Mouse (Mus musculus) retina, adult 2 months (tissue): ENCODE data around the gene Atad5.
A peak's percentile ranks its signal among the peaks of the same experiment; 100 is the strongest.
"Not testable (repeated sequence)": the region's sequence is repeated elsewhere in the genome, so short reads cannot be mapped to it uniquely, and the experiment has no call there.

Experiments used
- DNase-seq: peaks from one replicate; pipeline ENCODE4 v3.0.0-alpha.2; 2012; ENCODE audit warnings: low read depth, low spot score

Atad5 gene

DNA sequence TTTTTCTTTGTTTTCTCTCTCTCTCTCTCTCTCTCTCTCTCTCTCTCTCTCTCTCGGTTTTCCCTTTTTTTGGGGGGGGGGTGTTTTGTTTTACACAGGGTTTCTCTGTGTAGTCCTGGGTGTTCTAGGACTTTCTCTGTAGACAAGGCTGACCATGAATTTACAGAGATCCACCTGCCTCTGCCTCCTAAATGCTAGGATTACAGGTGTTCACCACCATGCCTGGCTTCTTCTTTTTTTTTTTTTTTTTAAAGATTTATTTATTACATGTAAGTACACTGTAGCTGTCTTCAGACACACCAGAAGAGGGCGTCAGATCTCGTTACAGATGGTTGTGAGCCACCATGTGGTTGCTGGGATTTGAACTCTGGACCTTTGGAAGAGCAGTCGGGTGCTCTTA lies 59.8 kb downstream of the Atad5 start:
- DNase-seq, result not testable (repeated sequence)

DNA sequence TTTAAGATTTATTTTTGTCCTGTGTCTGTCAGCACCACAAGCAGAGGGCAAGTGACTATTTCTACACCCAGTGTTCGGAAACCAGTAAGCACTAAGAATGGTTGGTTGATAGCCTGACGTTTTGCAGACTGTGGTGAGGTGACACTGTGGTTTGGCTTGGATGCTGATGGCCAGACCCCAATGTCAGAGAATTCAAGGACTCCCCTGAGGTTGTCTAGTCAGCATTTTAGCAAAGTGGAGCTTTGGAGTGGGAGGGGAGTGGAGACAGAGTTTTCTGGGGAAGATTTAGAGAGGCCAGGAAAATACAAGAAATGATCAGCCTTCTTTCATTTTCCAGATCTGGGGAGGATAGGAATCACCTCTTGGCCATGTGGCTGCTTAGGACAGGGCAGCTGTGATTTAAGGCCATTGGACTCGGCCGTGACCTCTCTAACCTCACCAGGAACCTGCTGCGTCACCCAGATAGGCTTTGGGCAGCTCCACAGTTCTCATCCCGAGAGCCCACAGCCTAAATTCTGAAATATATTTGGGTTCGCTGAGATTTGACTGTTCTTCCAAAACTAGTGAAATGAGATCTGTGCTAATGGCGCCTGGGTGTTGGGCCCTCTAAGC lies 60.3 kb downstream of the Atad5 start:
- no peak for DNase-seq

DNA sequence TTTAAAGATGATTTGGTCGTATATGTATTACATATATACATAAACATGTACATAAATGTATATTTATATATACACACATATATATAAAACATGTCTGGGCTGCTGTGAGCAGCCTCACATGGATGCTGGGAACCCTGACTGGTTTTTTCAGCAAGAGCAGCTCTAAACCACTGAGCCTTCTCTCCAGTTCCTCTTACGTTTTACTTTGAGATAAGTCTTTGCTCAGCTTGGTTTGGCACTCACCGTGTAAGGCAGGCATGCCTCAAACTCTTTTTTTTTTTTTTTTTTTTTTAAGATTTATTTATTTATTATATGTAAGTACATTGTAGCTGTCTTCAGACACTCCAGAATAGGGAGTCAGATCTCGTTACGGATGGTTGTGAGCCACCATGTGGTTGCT lies 61.4 kb downstream of the Atad5 start:
- no peak for DNase-seq

DNA sequence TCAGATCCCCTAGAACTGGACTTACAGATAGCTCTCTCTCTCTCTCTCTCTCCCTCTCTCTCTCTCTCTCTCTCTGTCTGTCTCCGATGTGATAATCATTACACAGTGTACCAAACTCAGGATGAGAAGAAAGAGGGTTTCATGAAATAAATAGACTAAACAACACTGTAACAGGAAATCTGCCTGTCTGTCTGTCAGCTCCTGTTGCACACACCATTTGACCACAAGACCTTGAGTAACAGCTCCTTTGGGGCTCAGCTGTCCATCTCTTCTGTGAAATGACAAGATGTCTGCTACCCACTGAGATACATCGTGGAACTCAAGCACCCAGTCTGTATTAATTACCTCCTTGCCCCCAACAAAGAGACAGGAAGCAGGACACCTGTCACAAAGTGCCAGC lies 62.3 kb downstream of the Atad5 start:
- no peak for DNase-seq

DNA sequence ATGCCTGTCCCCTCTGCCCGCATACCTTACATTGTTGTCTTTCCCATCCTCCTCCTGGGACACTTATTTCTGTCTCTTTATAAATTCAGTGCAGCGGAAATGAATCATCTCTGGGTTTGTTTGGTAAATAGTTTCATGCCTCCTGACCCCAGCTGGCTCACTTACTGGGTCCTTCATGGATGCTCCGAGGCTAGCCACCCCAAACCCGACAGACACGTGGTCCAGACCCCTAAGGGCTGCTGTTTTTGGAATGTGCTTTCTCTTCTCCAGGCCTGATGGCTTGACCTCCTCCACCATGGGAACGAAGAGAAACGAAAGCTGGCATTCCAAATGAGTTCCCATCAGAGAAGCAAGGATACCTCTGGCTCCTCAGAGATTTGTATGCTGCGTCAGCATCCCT lies 63.2 kb downstream of the Atad5 start:
- DNase-seq, result no peak

DNA sequence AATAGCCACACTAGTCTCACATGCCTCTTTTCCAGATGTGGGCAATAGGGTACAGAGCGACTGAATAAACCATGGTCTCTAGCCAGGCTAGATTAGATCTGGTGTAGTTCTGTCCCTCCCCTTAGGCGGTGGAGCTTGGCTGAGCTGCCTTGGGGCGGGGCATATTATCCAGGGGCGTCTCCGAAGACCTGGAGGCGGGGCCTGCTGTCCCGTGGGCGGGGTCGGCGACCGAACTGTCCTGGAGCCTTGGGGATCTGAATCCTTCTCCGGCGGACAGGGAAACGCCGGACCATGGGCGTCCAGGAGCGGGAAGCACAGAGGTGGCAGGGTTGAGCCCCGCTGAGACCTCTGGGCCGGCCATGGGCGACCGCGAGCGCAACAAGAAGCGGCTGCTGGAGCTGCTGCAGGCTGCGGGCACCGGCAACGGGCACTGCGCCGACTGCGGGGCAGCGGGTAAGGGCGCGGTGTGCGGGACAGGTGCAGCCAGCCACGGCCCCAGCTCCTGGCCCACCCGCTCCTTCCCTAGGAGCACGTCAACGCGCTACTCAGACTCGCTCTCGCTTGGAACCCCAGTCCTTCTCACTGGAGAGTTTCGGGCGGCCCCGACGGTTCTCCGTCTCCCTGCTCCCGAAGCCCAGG lies 64.8 kb downstream of the Atad5 start, which contains the start of gene Adap2:
Gene Adap2, plus strand, starts transcription at position 249 of the 639 bp plus-strand sequence.
- DNase-seq, result peak; percentile 44

DNA sequence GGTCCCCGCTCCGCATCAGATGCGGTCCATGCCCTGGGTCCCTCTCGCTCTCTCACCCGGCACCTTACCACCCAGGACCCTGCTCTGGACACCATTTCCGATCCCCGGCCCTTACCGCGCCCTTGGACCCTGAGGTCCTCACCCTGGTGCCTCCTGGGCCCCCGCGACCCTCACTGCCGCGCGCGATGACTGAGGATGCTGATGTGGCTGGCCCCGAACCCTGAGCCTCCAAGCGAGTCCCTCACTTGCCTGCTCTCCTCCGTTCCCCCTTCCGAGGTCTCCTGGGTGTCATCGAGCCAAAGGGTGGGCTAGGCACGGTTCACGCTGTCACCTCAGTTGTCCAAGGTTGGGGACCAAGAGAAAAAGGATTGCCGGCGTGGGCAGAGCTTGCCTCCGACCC lies 65.3 kb downstream of the Atad5 start:
- DNase-seq, result no peak

DNA sequence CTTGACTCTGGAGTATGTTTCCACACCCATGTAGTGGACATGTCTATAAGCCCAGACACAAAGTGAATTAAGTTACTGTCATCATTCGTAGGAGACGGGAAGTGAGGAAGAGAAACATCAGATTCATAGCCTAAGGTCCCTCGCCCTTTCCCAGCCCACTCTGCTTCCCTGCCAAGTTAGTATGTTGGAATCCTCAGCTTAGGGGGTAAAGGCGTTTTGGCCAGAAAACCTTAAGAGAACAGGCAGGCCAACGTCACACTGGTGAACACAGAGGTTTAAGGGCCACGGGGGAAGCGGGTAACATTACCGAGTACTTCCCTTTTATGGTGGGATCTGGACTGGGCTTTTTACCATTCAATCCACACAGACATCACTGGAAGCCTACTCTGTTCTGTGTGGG lies 66.3 kb downstream of the Atad5 start:
- DNase-seq, result no peak

DNA sequence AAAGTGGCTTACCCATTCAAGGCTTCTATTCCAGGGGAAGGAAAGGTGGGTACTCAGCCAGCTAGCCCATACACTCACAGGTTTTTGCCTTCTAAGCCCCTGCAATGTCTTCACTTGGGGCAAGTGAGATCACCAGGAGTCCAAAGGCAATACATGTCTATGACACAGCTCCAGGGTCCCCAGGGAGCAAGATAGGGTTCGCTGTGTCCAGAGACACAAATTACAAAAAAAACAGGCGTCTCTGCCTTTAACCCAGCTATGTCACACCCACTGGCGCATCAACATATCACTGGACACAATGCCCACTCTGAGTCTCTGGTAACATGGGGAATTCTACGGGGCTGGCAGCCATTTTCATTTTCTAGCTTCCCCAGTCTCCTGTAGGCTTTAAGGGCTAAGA lies 66.8 kb downstream of the Atad5 start:
- DNase-seq, result no peak

DNA sequence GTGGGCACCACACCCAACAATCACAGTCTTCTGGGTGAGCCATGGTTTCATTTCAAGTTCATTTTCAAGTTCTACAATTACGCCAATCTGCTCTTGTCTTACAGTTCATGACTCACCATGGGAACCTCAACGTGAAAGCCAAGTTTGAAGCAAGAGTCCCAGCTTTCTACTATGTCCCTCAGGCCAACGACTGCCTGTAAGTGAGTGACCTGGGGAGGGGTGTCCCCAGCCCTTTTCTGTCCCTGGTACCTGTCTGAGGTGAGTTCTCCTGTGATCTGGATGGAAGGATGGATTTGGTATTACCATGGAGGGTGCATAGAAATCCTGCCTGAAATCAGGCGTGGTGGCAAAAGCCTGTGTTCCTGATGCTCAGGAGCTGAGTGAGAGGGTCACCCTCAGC lies 67.6 kb downstream of the Atad5 start:
- no peak for DNase-seq

DNA sequence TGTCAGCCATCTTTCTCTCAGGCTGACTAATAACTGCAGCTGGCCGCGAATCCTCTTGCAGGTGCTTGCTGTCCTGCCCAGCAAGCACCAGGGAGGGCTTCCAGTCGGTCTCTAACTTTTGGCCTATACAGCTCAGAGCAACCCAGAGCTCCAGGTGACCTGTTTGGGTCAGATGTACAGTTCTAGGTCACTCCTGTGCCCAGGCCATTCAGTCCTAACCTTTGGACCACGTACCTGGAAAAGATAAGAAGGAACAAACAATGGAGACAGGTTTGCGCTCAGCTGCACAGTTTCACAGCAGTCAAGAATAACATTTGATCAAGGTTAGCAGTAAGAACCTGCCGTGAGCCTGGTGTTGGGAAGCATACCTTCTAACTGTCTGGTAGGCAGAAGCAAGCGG lies 69.8 kb downstream of the Atad5 start:
- DNase-seq, result no peak

DNA sequence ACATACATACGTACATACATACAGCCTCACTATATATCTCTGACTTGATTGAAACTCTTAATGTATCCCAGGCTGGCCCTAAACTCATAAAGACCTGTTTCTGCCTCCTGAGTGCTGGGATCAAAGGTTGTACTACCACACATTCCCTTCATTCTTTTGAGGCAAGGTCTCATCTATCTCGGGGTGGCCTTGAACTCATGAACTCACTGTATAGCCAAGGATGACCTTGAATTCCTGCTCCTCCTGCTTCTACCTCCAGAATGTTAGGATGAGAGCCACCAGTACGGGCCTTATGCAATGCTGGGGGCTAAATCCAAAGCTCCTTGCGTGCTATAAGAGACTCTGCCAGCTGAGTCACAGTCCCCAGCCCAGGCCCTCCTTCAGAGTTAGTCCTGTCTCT lies 71.8 kb downstream of the Atad5 start:
- no peak for DNase-seq

DNA sequence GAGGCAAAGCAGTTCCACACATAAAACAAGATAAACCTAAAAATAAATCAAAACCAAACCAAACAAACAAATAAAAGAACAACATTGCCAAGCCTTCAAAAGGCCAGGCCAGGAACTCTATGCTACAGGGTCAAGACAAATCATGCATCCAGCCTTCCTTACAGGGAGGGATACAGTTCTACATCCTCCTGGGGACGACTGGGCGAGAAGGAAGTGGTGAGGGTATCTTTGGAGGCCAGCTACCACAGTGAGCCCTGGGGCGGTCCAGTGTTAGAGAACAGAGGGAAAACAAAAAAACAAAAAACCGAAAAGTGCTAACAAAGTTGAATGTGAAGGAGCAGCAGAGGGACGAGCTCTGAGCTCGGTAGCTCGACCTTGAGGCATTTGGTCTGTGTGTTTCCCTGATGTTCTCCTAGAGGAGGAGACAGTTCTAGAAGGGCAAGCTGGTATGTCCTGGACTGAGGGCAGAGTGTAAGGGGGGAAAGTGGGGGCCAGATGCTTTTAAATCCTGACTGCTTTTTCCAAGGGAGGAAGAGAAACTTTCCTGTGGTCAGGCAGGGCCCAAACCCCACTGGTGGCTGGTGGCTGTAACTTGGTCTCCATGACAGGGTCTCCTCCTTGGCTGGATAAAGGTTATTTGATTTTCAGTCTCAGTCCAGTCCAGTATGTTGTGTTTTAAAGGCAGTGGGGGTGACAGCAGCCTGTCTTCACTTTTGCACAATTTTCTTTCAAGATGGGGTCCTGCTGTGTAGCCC lies 74.3 kb downstream of the Atad5 start:
- no peak for DNase-seq

DNA sequence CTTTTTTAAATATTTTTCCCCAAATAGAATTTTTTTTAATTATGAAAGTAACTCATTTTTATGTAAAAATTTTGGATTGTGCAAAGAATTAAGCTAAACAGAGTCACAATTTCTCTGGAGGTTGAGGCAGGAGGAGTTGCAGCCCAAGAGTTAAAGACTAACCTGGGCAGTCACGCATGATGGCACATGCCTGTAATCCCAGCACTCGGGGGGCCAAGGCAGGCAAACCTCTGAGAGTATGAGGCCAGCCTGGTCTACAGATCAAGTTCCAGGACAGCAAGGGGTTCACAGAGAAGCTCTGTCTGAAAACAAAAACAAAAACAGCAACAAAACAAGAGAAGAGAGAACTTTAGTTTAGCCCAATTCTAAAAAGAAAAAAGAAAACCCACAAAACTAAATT lies 75.0 kb downstream of the Atad5 start:
- no peak for DNase-seq

DNA sequence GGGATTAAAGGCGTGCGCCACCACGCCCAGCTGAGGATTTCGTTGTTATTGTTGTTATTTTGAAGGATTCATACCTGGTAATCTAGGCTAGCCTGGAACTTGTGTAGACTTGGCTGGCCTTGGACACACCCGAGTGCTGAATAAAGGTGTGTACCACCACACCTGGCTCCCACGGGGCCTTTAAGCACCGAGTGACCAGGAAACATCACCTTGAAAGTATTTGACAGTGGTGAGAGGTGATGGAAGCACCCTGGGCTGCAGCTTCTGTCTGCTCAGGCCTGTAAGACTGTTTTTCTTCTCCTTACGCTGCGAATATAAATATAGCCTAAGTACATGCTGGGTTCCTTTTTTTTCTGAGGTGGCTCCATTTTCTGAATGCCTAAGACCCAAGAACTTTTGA lies 78.9 kb downstream of the Atad5 start:
- no peak for DNase-seq

DNA sequence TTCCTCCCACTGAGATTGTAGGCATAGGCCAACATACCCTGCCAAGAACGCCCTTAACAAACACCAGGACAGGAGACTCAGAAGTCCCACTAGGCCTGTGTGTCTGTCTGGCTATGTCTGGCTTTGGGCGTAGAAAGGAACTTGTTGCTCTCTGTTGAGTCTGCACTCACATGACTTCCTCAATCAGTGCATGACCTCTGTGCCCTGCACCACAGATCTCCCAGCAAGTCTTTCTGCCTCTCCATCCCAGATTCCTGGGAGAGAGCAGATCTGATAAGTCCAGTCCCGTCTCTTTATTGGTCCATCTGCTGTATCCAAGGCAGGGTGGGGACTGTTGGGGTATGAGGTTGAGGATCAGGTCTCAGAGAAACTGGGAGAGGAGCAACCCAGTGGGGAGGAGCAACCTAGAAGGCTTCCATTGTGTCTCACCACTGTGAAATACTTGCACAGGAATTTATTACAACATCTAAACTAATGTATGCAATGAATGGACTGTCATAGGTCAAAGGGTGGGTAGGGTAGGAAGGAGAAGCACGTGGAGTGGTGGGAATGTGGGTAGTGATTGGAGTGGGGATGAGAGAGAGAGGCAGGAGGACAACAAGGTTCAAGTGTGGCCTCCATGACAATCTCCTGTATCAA lies 79.5 kb downstream of the Atad5 start:
- no peak for DNase-seq

DNA sequence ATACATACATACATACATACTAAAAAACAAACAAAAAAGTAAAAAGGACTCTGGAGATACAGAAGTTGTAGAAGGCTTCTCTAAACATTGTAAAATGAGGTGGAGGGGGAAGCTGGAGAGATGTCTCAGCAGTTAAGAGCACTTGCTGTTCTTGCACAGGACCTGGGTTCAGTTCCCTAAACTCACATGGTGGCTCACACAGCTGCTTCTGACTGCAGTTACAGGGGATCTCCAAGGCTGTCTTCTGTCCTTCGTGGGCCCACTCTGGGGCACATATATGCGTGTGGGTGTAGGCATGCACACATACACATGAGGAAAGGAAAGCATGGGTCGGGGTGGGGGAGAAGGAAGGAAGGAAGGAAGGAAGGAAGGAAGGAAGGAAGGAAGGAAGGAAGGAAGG lies 80.4 kb downstream of the Atad5 start:
- DNase-seq, result no peak

DNA sequence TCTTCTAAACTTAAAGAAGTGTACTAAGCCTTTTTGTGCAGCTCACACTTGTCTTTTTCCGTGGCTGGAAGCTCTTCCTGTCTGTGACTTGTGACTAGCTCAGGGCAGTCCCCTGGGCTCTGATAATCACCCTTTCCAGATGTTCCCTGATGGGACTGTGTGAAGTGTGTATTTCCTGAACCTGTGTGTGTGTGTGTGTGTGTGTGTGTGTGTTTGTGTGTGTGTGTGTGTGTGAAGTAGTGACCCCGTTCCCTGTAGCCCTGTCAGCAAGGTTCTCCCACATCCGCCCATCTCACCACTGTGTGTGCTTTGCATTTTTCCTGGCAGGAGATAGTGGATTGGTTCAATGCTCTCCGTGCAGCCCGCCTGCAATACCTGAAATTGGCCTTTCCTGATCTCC lies 81.2 kb downstream of the Atad5 start:
- DNase-seq, result no peak

DNA sequence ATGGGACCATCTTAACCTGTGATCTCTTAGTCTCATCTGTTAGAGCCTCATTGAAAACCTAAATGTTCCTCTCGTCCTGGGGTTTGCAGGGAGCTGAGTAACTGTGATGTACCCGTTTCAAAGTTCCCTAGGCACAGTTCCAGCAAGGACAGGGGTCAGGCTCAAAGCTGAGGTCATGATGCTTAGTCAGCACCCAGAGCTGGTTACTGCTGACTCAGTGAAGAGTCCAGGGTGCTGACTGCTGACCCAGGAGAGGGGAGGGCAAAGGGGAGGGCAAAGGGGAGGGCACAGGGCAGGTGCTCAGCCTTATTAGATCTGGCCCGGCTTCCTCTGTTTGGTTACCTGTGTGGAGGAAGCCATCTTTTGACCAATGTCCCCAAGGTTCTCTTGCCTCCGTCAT lies 82.7 kb downstream of the Atad5 start:
- DNase-seq, result no peak

DNA sequence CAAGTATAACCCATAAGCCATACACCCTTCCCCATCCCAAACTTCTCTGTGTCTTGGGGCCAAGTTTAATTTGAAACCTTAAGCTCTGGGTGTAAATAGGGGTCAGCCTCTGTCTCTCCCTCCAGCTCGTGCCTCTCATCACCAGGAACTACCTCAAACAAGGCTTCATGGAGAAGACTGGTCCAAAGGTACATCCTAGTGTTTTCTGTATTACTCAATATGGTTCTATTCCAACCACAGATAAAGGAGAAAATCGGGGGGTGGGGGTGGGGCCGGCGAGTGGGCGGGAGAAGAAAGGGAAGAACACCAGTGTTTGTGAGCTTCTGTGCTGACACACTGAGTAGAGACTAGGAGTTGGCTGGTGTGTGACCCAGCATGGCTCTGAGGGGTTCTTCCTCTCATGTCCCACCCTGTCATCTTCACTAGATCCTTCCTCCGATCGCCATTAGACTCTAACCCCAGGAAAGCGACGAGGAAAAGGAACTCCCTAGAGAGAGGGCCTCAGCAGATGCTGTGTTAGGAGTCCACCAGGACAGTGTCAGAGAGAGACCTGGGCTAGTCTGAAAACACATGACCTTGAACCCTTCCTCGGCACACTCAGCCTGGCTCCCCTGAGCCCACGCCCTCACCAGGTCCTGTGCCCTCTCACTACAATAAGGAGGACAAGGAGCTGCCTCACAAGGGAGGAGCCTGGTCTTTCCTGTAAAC lies 84.9 kb downstream of the Atad5 start:
- DNase-seq, result no peak

DNA sequence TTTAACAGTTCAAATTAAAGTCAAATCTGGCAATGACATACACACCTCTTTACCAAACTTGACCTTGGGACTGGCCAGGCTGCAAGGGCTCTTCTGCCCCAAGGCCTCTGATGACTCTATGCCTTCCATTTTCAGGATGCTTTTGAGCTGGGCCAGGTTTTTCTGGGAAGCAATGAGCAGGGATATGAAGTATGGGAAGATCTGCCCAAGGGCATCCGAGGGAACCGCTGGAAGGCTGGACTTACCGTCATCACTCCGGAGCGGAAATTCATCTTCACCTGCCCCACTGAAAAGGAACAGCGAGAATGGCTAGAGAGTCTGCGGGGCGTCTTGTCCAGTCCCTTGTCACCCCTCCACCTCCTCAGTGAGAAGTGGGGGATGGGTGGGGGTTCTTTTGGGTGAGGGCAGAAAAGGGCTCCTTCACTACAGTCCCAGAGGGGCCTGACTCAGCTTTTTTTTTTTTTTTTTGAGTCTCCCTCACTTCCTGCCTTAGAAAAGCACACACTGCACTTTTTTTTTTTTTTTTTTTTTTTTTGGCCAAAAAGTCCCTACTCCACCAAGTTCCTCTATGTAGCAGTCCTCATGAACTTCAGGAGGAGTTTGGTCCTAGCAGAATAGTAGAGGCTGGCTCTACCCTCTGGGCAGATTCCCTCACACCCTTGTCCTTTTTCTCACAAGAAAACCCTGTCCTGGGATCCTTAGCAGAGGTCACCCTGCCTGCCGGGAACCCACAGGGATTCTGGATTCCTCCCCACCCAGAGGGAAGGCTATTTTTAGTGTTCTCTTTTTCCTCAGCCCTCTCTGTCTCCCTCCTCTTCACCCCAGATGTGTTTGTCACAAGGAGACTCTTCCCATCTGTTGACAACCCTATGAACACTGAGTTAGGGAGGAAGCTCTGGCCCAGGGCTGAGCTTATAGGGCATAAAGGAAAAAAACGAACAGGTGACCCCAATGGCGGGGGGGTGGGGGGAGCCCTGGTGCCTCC lies 88.0 kb downstream of the Atad5 start:
- DNase-seq, result no peak
